Mouse (Mus musculus): ENCODE measurements at regions not wholly inside any gene's neighbourhood (a gene's known extent, or its start where the extent isn't known, plus 50 kb on each side); places are given as distances from the start of the nearest gene placed in this dataset.

GRCm38 (mm10) chr17:76327371-76327770, 775.6 kb upstream of the Fam98a start:
- H3K9ac ChIP-seq (ENCODE audit: low read length) = no peak overlapping the region
- no peak for DNase-seq (ENCODE audit: low spot score, missing footprints)
- no peaks in the 10 kb centered on the region for H3K36me3 ChIP-seq (ENCODE audit: control insufficient read depth, insufficient read depth, low read length)
- no peaks in the 10 kb centered on the region for H3K9me3 ChIP-seq (ENCODE audit: control insufficient read depth, low read length)
- WGBS = 92% methylated on average over 5 of the region's 5 CpGs
- no peak for ATAC-seq (ENCODE audit: low FRiP score)
- H3K4me3 ChIP-seq (ENCODE audit: low read depth, low read length) = no peak overlapping the region
- H3K27me3 ChIP-seq (ENCODE audit: control insufficient read depth, insufficient read depth, low read length) = no peaks in the 10 kb centered on the region
- H3K4me1 ChIP-seq (ENCODE audit: control insufficient read depth, insufficient read depth, low read length) = no peaks in the 10 kb centered on the region
- H3K4me2 ChIP-seq = no peak overlapping the region
- H3K27ac ChIP-seq (ENCODE audit: low read depth, low read length) = no peak overlapping the region

- 0 out of 2 replicates have a peak, but pooled peaks have one; percentile 11 for ATAC-seq (ENCODE audit: low FRiP score)
- no peak for DNase-seq (ENCODE audit: low spot score, missing footprints)
- no peaks in the 10 kb centered on the region for H3K27me3 ChIP-seq (ENCODE audit: control insufficient read depth, insufficient read depth, low read length)
- H3K36me3 ChIP-seq (ENCODE audit: control insufficient read depth, insufficient read depth, low read length) = no peaks in the 10 kb centered on the region
- no peak overlapping the region for H3K4me3 ChIP-seq (ENCODE audit: low read depth, low read length)
- H3K9me3 ChIP-seq (ENCODE audit: control insufficient read depth, low read length) = no peaks in the 10 kb centered on the region
- no peak overlapping the region for H3K9ac ChIP-seq (ENCODE audit: low read length)
- H3K27ac ChIP-seq (ENCODE audit: low read depth, low read length) = no peak overlapping the region
- H3K4me2 ChIP-seq = no peak overlapping the region
- no peaks in the 10 kb centered on the region for H3K4me1 ChIP-seq (ENCODE audit: control insufficient read depth, insufficient read depth, low read length)
These were observed 742.9 kb upstream of the Fam98a start for GRCm38 (mm10) chr17:76294630-76295029.
